Mouse (Mus musculus) cortical plate, adult 2 months (tissue): Measurements from ENCODE around the gene Hsdl2. TPM values are rescaled to one million over a fixed set of nuclear protein-coding genes. Genes with fewer than 3 reads are reported as not detected.
"Not testable (repeated sequence)": the region's sequence is repeated elsewhere in the genome, so short reads cannot be mapped to it uniquely, and the experiment has no call there.

Experiments
- H3K27ac ChIP-seq: fragments of 200-500 bp; 2 replicates; pipeline ENCODE4 v1.5.1; 2012; ENCODE audit warnings: low read length, control low read depth, inconsistent platforms; ENCODE audit not compliant: insufficient read depth
- H3K4me1 ChIP-seq: fragments of 200-500 bp; 2 replicates; pipeline ENCODE4 v1.6.1; 2011; ENCODE audit warnings: low read length; ENCODE audit not compliant: control insufficient read depth, insufficient read depth
- H3K4me3 ChIP-seq: fragments of 200-500 bp; 2 replicates; pipeline ENCODE4 v1.5.1; 2011; ENCODE audit warnings: mild to moderate bottlenecking, low read length, control low read depth; ENCODE audit not compliant: insufficient read depth
- CTCF ChIP-seq: fragments of 200-500 bp; IDR thresholded peaks from 2 replicates; pipeline ENCODE4 v1.5.1; 2011; ENCODE audit warnings: mild to moderate bottlenecking, control low read depth, low read length; ENCODE audit not compliant: insufficient read depth; ENCODE audit errors: extremely low read depth
- POLR2A ChIP-seq: fragments of 200-500 bp; IDR thresholded peaks from 2 replicates; pipeline ENCODE4 v1.6.1; 2011; ENCODE audit warnings: mild to moderate bottlenecking, low read length, control low read depth; ENCODE audit not compliant: insufficient read depth; ENCODE audit errors: extremely low read depth
- polyA plus RNA-seq: library from polyadenylated mRNA; depleted of rRNA; stranded (reverse); fragments of >200 nt; gene quantifications from 2 replicates; pipeline ENCODE4 v1.2.3, GENCODE M21; 2012

Hsdl2 gene
- polyA plus RNA-seq, 1 experiment = 36.2 TPM

DNA sequence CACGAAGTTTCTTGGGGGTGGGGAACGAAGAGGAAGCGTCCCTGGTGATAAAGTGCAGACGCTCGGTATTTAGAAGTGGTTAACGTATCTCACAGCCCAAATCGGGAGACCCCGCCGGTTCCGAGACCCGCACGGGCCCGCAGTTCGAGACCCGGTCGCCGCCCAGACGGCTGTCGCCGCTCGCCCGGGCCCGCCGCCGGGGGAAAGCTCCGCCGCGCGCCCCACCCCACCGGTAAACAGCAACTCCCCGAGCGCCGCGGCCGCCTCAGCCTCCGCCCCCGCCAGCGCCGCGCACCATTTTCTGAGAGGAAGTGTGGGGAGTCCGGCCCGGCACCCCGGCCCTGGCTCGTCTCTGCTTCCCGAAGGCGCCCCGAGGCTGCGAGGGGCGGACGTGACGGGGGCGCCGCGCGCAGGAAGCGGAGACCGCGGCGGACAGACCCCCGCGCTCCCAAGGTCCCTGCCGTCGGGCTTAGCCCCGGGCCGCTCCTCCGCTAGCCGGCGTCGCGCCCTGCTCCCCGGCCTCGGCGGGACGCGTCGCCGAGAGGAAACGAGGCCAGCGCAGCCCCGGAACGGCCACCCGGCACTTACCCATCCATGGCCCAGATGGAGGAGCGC is 32.7 kb upstream of the Hsdl2 start:
- no peak for TF ChIP-seq POLR2A
- no peak for TF ChIP-seq CTCF
- H3K27ac ChIP-seq = peak overlapping the region; percentile 99
- H3K4me3 ChIP-seq = peak overlapping the region; percentile 77
- no peaks in the 10 kb centered on the region for H3K4me1 ChIP-seq

DNA sequence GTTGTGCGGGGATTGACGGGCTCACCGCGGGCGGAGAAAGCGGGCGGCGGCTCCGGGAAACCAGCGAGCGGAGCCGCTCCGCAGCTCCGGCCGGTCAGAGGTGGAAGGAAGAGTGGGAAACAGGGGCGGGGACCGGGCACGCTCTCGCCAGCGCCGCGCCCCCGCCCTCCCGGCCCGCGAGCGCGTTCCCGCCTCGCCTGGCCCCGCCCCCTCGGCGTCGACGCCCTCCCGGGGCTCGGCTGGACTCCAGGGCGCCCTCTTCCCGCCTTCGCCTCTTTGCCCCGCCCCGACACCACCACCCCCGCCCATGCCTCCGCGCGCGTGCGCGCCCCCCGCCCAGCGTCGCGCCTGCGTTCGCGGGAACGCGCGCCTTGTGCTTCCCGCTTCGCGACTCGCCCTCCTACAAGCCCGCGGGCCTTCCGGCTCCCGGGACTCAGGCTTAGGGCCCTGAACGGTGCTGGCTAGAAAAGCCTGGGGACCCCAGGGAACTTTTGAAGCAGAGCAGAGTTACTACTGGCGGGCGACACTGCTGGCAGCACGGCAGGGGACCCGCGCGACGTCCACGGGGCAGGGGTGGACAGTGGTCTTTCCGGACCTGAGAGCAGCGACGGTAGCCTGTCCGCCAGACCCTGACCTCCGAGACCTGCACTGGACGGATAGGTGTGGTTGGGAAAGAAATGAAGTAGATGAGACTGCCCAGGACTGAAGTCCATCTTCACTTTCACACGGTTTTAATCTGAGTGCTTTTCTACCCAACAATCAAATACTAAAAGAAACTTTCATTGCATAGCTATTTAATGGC is 32.0 kb upstream of the Hsdl2 start, which contains the start of gene Ptbp3:
Gene Ptbp3, minus strand, starts transcription at position 190 of the 802 bp plus-strand sequence.
- Histone ChIP-seq H3K27ac (peak within 1 kb of the TSS; percentile 99), H3K4me3 (peak within 1 kb of the TSS; percentile 77), H3K4me1 (no peaks in the 10 kb centered on the region)
- peak; percentile 47; the same call in 1 of the 2 replicates for TF ChIP-seq POLR2A
- TF ChIP-seq CTCF = no peak

DNA sequence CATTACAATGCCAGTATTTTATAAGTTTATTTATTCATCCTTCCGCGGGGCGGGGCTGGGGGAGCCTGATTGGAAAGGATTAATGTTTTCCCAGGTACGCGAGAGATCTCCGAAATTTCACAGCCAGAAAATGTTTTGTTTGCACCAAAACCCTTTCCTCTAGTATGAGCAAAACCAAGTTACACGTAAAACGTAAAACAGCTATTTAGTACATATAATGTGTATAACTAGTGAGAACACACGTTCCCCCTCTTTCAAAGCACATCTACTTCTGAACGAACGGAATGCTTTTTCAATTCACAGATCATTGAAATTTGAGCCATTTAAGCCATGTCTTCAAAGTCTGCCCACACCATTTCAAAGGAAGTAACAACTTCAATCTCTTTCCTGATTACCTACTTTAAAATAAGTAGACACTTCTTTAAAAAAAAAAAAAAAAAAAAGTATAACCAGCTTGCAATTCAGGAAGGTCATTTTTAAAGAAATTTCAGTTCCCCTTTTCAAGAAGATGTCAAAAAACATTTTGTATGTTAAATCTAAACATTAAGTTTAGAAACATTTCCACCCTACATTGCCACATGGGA is 31.3 kb upstream of the Hsdl2 start:
- Histone ChIP-seq H3K4me1 (no peaks in the 10 kb centered on the region), H3K27ac (no peak overlapping the region), H3K4me3 (peak overlapping the region; percentile 77; the same call in 1 of the 2 replicates)
- TF ChIP-seq POLR2A = no peak
- no peak for TF ChIP-seq CTCF

DNA sequence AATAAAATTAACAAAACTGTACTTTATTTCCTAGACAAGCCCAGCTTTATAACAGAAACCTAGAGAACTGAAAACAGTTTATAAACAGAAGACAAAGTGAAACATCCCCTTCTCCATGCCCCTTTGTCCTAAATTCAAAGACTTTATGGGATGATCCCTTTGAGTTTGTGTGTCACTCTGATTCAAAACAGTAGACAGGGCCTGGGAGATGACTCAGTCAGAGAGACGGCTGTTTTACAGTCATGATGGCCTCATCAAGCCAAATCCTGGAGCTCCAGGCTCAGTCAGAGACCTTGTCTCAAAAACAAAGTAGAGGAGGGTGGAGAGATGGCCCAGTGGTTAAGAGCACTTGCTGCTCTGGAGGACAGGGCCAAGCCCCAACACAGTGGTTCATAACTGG is 29.5 kb upstream of the Hsdl2 start:
- Histone ChIP-seq H3K4me3 (no peak overlapping the region), H3K4me1 (no peaks in the 10 kb centered on the region), H3K27ac (no peak overlapping the region)
- TF ChIP-seq POLR2A = no peak
- no peak for TF ChIP-seq CTCF

DNA sequence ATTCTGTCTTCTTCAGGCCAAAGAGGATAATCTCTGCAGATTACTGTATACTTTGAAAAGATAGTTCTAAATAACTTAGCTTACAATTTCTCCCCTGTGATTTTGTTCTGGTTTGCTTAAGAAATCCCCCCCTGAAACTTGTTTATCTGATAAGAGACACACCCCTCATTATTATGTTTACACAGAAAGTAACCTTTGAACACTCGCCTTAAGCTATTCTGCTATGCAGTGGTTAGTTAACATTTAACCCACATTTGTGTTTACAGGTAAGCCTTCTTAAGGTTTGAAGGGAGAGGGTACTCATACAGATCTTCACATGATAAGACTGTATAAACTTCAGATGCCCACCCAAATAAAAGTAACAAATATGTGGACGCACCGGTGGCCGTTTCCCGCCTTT is 28.5 kb upstream of the Hsdl2 start:
- TF ChIP-seq POLR2A (no peak), CTCF (no peak)
- no peak overlapping the region for H3K27ac ChIP-seq
- H3K4me3 ChIP-seq = no peak overlapping the region
- H3K4me1 ChIP-seq = no peaks in the 10 kb centered on the region

DNA sequence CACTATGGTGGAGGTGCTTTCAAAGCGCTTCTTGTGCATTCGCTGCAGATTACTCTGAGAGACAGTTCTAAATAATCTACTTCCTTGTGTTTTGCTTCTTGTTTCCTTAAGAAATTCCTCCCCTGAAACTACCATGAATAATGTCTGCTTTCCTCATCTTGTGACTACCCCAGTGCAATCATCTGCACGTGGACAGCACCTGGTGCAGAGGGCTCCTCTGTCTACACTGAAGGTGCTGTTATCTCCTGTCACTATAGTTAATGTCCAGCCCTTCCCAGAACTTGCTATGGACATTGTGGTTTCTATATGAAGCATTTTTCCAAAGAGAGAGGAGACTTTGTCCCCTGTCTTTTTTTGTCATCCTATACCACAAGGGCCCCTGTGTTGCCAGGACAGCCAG is 27.8 kb upstream of the Hsdl2 start:
- no peaks in the 10 kb centered on the region for H3K4me1 ChIP-seq
- TF ChIP-seq CTCF = no peak
- TF ChIP-seq POLR2A = no peak
- H3K4me3 ChIP-seq = no peak overlapping the region
- H3K27ac ChIP-seq = no peak overlapping the region

DNA sequence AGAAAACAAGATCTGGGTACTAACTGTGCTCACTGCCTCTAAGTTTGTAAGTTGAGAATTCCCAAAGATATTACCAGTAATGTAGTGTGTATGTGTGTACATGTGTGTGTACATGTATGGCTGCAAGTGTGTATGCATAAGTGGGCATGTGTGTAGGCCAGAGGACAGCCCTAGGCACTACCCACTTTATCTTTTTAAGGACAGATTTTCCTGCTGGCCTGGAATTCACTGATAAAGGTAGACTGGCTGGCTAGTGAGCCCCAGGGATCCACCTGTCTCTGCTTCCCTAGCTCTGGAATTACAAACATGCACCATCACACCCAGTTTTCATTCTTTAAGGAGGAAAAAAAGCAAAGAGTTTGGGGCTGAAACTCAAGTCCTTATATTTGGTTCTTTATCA is 26.2 kb upstream of the Hsdl2 start:
- no peak overlapping the region for H3K4me3 ChIP-seq
- H3K27ac ChIP-seq = no peak overlapping the region
- TF ChIP-seq POLR2A (no peak), CTCF (no peak)
- H3K4me1 ChIP-seq = no peaks in the 10 kb centered on the region

DNA sequence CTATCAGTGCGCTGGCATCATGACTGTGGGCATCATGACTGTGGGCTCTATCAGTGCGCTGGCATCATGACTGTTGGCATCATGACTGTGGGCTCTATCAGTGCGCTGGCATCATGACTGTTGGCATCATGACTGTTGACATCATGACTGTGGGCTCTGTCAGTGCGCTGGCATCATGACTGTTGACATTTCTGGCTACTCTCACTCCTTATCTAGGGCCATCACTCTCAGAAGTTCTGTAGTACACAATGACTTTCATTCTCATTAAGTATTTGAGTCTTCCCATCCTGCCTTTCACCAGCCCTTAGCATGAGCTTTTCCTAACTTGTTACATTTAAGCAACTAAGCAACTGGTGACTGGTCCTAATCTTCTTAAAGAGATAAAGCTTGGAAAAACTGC is 24.0 kb upstream of the Hsdl2 start:
- not testable (repeated sequence) for H3K4me1 ChIP-seq, H3K27ac ChIP-seq, H3K4me3 ChIP-seq

DNA sequence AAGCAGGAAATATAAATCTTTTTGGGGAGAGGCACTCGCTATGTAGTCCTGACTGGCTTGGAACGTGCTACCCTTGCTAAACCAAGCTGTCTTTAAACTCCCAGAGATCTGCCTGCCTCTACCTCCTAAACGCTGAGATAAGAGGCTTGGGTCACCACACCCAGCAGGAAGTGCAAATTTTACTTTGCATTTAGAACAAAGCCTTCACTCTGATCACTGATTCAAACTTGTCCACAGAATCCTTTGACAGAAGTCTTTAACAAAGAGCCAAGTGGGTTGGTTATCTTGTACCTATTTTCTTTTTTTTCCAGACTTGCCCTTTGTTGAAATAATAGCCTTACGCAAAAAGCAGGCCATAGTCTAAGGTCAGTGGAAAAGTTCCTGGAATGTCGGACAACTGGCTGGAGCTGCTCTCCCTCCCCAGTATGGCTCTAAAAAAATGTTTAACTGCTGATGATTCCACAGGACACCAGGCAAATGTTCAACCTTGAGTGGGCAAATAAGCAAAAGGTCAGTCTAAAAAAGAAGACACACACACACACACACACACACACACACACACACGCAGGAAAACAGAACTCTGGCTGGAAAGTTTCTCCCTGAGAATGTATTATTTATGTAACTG is 23.2 kb upstream of the Hsdl2 start:
- Histone ChIP-seq H3K4me3 (no peak overlapping the region), H3K4me1 (no peaks in the 10 kb centered on the region), H3K27ac (no peak overlapping the region)
- no peak for TF ChIP-seq POLR2A
- no peak for TF ChIP-seq CTCF

DNA sequence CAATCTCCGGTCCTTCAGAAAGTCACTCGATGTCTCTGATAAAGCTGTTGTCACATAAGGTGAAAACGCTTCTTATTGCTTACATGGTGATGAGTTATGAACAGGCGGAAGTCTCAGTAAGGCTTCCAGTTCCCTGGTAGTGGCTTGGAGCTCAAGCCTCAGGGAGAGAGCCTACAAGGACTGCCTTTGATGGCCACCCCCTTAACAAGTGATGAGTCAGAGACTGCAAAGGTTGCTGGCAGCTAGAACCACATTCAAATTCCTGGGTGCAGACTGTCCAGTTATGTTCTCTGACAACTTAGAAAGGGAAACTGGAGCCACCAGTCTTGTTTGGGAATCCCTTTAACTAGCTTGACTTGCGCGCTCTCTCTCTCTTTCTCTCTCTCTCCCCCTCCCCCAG is 21.2 kb upstream of the Hsdl2 start:
- Histone ChIP-seq H3K27ac (no peak overlapping the region), H3K4me1 (no peaks in the 10 kb centered on the region), H3K4me3 (no peak overlapping the region)
- TF ChIP-seq POLR2A (no peak), CTCF (no peak)
